Mouse (Mus musculus): ENCODE results near the gene Lrba.
A peak's percentile ranks its signal among the peaks of the same experiment; 100 is the strongest.

GRCm38 (mm10) chr3:86247193-86247592, 22.7 kb downstream of the Lrba start:
- TF ChIP-seq POLR2A (IDR thresholded peaks at IDR 0.05; ENCODE audit: low read depth, low read length) (no peak), TCF12 (IDR thresholded peaks at IDR 0.05; ENCODE audit: low read depth, low read length) (peak; percentile 43; the same call in 1 of the 2 replicates), NRF1 (IDR thresholded peaks at IDR 0.05; ENCODE audit: low read depth, low read length) (no peak), ZKSCAN1 (IDR thresholded peaks at IDR 0.05; ENCODE audit: borderline replicate concordance, low read depth, low read length) (no peak), CTCF (conservative IDR thresholded peaks at IDR 0.05 in 1 of 2, IDR thresholded peaks at IDR 0.05 in 1 of 2; ENCODE audit: low read depth in 2 of 2, low read length in 2 of 2) (no peak), HCFC1 (IDR thresholded peaks at IDR 0.05; ENCODE audit: low read depth, low read length) (no peak), KAT2A (IDR thresholded peaks at IDR 0.05; ENCODE audit: insufficient replicate concordance, low read length) (no peak)

Data from CH12.LX (cell line).